Mouse (Mus musculus) heart, postnatal 0 days (tissue): ENCODE data around the gene Hmgcs1.

Source experiments
- CTCF ChIP-seq: IDR thresholded peaks from 2 replicates; pipeline ENCODE4 v1.5.1; 2016; ENCODE audit warnings: antibody characterized with exemption, control low read depth, low read depth
- EP300 ChIP-seq: IDR thresholded peaks from 2 replicates; pipeline ENCODE4 v1.6.1; 2016; ENCODE audit warnings: antibody characterized with exemption, low read depth

DNA sequence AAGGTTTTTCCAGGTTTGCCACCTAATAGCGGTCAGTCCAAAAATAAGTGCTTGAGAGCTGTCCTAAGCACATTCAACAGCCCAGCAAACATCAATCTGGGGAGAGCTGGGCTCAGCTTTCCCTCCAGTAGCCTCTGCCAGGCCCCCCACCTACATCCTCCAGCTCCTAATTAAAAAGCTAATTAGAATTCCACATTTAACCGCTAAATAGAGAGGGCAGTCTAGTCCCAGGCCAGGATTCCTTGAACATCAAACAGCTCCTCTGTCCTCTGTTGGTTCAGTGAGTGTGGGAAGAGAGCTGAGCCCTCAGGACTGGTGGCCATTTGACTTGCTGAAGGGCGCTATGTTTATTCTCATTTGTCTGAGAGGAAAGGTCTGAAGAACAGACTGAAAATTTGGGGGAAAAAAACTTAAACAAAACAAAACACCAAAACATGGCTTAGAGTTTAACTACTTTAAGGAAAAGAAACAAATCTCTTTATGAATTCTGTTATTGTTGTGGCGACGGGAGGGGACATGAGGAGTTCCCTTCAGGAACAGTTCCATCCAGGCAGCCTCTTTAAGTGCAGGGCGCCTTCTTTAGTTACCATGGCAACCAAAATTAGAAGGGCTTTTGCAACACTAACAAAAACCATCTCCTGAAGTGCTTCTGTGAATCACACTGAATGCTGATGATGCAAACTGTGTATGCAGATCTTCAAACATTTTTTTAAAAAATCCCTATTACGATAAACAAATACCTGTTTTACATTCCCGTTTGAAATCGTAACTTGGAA is 63.9 kb downstream of the Hmgcs1 start:
- TF ChIP-seq CTCF (no peak), EP300 (no peak)
